Mouse (Mus musculus) G1E (cell line): ENCODE data around the gene Zfand6.

Source experiments
- CTCF ChIP-seq: IDR thresholded peaks from 2 replicates; pipeline ENCODE4 v1.5.1; 2012; ENCODE audit warnings: low read depth, low read length, inconsistent platforms, mixed read lengths
- GATA1 ChIP-seq: IDR thresholded peaks from 2 replicates; pipeline ENCODE4 v1.6.1; 2012; ENCODE audit warnings: borderline replicate concordance, low read length, inconsistent platforms, mixed read lengths
- TAL1 ChIP-seq: conservative IDR thresholded peaks from 2 replicates; pipeline ENCODE4 v1.6.1; 2012; ENCODE audit warnings: low read depth, low read length, inconsistent platforms, mixed read lengths

GRCm38 (mm10) chr7:84651987-84652321, 37.8 kb downstream of the Zfand6 start:
- no peak for TF ChIP-seq CTCF
- no peak for TF ChIP-seq GATA1
- no peak for TF ChIP-seq TAL1
